Mouse (Mus musculus) left cerebral cortex, postnatal 14 days (tissue): ENCODE results near the gene Dgke. TPM values are rescaled to one million over a fixed set of nuclear protein-coding genes. Genes with fewer than 3 reads are reported as not detected.
"Not testable (repeated sequence)": the region's sequence is repeated elsewhere in the genome, so short reads cannot be mapped to it uniquely, and the experiment has no call there.

Experiments used
- DNase-seq, 2 experiments: peaks; one replicate each; pipeline ENCODE4 v3.0.0; 2021 to 2022; ENCODE audit warnings: low spot score in 2 of 2, mixed read lengths in 1 of 2
- intact Hi-C: fragments of 180-260 bp; cut with DNase I; formaldehyde crosslinking; loops from one replicate; pipeline ENCODE4 v1.15.1; 2025
- total RNA-seq, 2 experiments: library from RNA; stranded (reverse); gene quantifications; 2 replicates each; pipeline ENCODE4 v1.2.3; 2021

Dgke gene
- total RNA-seq, 2 experiments from 2014 or later: 44.9 to 47.8 TPM

- DNase-seq: no peak
- intact Hi-C loops: no loop called here
Observed at GRCm38 (mm10) chr11:89046021-89046420, 20.6 kb downstream of the Dgke start.

GRCm38 (mm10) chr11:89045501-89045900 is 21.1 kb downstream of the Dgke start:
- intact Hi-C loops, DNase-seq: not testable (repeated sequence)

- intact Hi-C loops: no loop called here
- no peak for DNase-seq
Observed at GRCm38 (mm10) chr11:89043046-89043445, 23.6 kb downstream of the Dgke start.

- intact Hi-C loops, DNase-seq: not testable (repeated sequence)
Observed at GRCm38 (mm10) chr11:89041073-89041472, 25.6 kb downstream of the Dgke start.

- intact Hi-C loops: loop anchor here (5.0 kb wide), 1 partner anchor 42 kb away; the partner anchor contains the start of gene Trim25
- peak; percentile 55 to 64 for DNase-seq
Observed at GRCm38 (mm10) chr11:89039325-89039724, 27.3 kb downstream of the Dgke start.

GRCm38 (mm10) chr11:89038496-89038895 is 28.2 kb downstream of the Dgke start:
- intact Hi-C loops: loop anchor here (5.0 kb wide), 1 partner anchor 41 kb away; the partner anchor contains the start of gene Trim25
- no peak for DNase-seq

- intact Hi-C loops: loop anchor here (5.0 kb wide), 1 partner anchor 38 kb away; the partner anchor contains the start of gene Trim25
- DNase-seq: no peak
Observed at GRCm38 (mm10) chr11:89035552-89035951, 31.1 kb downstream of the Dgke start.

- no peak for DNase-seq
Observed at GRCm38 (mm10) chr11:89034592-89034991, 32.1 kb downstream of the Dgke start.

DNA sequence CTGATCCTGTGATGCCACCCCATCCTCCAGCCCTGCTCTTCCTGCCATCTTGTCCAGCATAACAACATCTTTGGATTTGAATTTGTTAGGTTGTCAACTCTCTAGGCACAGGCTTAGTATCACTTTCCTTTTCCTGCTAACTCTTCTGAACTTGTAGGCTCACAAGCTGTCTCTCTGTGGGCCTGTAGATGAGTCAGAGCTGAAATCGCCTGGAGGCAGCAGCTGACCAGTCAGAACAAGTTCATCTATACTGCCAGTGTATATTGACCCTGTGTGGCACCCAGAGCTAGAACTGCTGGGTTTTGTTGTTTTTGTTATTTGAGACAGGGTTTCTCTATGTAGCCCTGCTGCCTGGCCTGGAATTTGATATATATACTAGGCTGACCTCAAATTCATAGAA is 35.5 kb downstream of the Dgke start:
- intact Hi-C loops: no loop called here
- no peak for DNase-seq

More at GRCm38 (mm10) chr11:89034592-89034991, 32.1 kb downstream of the Dgke start:
- intact Hi-C loops: no loop called here

DNA sequence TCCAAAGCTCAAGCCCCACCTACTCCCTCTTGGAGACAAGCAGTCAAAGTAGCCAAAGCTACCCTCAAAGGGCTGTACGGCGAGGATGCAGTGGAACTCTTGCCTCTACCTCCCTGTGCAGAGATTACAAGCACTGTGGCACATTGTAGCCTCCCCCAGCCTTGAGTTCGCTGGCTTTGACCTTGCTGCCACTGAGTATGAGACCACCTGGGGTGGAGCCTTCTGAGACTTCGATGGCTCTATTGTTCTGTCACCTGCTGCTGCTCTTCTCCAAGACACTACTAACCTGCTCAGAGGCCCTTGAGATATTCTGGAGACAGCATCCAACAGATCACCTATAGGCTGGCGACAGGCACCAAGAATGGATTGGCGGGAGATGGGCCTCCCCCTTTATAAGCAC is 36.1 kb downstream of the Dgke start:
- DNase-seq: no peak
- intact Hi-C loops: no loop called here

- intact Hi-C loops: no loop called here
- no peak for DNase-seq
Observed at GRCm38 (mm10) chr11:89028871-89029405, 37.7 kb downstream of the Dgke start.

GRCm38 (mm10) chr11:89027955-89028361 is 38.7 kb downstream of the Dgke start:
- DNase-seq: no peak

DNA sequence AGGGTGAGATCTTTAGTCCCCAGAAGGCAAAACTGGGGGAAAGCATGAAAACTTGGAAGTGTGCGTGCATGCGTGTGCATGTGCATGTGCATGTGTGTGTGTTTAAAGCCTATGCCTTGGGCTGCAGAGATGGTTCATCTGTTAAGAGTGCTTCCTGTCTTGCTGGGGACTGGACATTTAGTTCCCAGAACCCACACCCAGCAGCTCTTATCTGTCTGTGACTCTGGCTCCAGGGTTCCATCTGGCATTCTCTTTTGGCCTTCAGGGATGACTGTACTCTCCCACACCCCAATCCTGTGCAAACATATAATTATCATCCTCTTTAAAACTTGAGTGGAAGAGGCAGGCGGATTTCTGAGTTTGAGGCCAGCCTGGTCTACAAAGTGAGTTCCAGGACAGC is 40.5 kb downstream of the Dgke start:
- no peak for DNase-seq
- intact Hi-C loops: no loop called here

More at GRCm38 (mm10) chr11:89027955-89028361, 38.7 kb downstream of the Dgke start:
- intact Hi-C loops: no loop called here

DNA sequence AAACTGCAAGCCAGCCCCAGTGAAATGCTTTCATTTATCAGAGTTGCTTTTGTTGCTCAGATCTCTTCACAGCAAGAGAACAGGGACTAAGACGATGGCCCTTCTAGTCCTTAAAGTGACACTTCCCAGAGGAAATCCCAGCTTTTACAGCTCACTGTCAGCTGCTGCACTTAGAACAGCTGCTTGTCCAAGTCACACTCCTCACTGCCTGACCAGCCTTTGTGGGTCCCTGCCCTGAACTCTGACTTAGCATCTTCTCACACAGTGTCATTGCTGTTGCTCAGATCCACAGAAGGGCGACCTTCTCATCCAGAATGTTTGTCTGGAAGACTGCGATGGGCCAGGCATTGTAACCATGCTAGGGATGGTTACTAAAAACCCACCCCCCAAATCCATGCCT is 41.0 kb downstream of the Dgke start:
- intact Hi-C loops: no loop called here
- no peak for DNase-seq

DNA sequence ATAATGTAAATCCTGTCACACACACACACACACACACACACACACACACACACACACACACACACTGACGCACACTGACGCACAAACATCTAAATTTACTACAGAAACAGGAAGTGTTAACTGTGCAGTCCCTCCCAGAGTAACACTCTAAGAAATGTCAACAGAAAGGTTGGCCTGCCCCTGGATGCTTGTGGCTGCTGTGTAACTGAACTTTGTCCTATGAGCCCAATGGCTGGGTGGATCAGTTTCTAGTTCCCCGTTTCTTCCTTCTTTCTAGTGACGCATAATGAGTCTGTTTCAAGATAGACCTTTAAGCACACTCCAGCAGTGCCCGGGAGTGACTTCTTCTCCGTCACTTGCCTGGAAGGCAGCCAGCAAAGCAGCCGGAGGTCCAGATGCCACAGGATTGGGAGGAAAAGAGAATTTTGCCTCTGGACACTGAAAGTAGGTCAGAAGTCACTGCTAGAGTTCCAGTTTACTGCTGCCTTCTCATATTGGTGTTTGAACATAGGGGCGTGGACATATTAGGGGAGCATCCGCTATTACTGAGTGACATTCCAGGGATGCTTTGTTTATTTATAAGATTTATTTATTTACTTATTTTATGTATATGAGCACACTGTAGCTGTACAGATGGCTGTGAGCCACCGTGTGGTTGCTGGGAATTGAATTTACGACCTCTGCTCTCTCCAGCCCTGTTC is 42.3 kb downstream of the Dgke start:
- intact Hi-C loops: no loop called here
- peak; percentile 40 to 57 for DNase-seq

GRCm38 (mm10) chr11:89023477-89023876 is 43.2 kb downstream of the Dgke start:
- no peak for DNase-seq
- intact Hi-C loops: no loop called here

GRCm38 (mm10) chr11:89022120-89022731 is 44.4 kb downstream of the Dgke start:
- intact Hi-C loops: no loop called here
- DNase-seq: peak in 1 of 2 experiments; percentile 18

DNA sequence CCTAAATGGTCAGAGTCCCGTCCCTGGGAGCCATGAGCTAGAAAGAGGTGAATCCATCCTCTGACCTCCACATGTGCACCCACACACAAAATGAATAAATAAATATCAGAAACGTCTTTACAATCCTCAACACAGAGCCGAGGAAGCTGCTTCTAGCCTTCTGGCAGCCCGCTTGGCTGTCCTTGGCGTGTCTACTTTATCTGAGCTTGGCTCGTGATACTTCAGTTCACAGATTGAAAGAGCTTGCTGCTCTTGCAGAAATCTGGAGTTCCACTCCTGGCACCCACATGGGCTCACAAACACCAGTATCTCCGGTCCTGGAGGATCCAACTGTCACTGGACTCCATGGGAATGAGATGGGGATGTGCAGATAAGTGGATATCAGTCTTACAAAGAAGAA is 45.0 kb downstream of the Dgke start:
- intact Hi-C loops: no loop called here
- no peak for DNase-seq

DNA sequence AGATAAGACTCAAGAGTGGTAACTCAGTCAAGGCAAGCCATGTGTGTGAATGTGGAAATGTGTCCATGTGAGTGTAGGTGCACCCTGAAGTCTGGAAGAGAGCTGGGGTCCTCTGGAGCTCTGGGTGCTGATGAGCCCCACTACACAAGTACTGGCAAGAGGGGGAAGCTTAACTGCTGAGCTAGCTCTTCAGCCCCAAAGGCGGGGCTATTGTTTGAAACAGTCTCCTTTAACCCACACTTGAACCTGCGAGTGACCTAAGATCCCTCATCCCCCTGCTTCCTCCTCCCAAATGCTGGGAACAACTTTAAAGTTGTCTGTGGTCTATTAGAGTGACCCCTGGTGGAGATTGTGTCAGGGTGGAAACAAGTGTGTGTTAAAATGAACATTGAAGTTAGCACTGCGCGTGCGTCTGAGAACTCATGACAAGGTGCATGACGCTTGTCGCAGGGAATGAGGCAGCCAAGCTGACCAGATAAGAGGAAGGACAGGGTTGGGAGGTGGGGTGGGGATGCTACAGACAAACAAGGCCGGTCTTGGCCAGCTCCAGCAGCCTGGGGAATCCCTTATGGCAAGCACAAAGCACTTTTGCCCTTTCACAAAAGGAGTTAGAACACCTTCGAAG is 45.9 kb downstream of the Dgke start:
- DNase-seq: no peak
- intact Hi-C loops: no loop called here

DNA sequence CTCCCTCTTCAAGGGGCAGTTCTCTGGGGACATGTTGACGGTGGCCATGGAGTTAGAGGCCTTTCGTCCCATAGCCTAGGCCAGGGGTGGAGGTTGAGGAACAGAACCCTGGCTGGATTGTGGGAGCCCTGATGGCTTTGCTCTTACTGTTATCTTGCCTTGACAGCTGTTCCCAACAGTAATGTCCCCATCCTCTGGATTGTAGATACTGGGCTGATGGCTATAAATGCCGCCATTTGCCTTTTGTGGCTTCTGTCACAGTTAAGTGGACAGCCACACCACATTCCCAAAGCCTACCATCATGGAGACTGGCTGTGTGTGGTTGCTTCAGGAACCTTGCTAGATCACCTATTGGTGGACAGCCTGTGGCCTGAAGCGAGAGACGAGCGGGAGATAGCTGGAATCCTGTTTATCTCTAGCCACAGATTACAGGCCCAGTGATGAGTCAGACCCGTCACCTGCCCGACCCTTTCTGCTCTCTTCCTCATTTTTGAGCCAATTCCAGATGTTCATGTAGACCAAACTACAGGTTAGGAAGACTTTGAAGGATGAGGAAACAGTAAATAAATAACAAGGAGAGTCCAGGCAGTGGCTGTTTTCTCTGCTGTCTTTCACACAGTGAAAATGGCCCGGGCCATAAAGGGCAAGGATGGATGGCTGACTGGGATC is 49.0 kb downstream of the Dgke start:
- intact Hi-C loops: no loop called here

More for the DNA sequence above, 49.0 kb downstream of the Dgke start:
- no peak for DNase-seq
